Mouse (Mus musculus) heart, postnatal 25 days (tissue): Measurements from ENCODE around the gene Tulp1. TPM values are rescaled to one million over a fixed set of nuclear protein-coding genes. Genes with fewer than 3 reads are reported as not detected.
"Not testable (repeated sequence)": the region's sequence is repeated elsewhere in the genome, so short reads cannot be mapped to it uniquely, and the experiment has no call there.

Experiments used
- DNase-seq: peaks from one replicate; pipeline ENCODE4 v3.0.0; 2022; ENCODE audit warnings: low spot score
- intact Hi-C: fragments of 180-260 bp; cut with DNase I; formaldehyde crosslinking; loops from one replicate; pipeline ENCODE4 v1.15.1; 2025
- total RNA-seq, 2 experiments: library from RNA; stranded (reverse); gene quantifications; 2 replicates each; pipeline ENCODE4 v1.2.3; 2021

Gene Tulp1
- total RNA-seq, 2 experiments from 2014 or later: 0.34 TPM; not detected in 1

DNA sequence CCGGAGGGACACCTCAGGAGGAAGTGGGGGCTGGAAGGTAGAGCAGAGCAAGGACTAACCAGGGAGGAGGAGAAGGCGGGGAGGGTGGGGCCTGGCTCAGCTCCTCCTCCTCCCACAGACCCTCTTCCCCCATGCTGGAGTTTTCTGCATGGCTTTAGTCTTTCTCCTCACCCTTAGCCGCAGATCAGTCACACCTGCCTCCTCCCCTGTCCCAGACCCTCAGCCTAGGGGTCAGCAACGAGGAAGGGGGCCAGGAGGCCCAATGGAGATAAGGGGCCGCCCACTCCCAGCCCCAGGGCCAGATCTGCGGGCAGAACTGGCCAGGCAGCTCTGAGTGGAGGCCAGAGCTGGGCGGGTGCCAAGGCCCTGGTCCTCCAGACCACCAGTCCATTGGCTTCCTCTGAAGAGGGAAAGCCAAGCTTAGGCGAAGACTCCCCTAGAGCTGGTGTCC is 19.7 kb downstream of the Tulp1 start:
- intact Hi-C loops: no loop called here
- no peak for DNase-seq

DNA sequence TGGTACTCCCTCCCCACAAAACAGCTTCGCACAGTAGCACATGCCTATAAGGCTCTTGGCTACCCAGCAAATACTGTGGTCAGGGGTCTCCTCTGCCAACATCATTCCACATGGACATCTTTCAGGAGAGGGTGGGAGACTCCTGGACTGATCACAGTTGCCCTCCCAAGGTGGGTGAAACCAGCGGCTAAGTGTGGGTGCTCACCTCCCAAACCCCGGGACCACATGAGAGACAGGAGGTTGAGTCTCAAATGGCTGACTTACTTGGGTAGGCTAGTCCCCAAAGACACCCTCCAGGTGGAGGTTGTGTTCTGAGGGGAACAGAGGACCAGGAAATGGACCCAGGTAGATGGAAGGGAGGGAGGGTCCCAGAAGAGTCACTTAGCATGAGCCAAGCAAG is 20.4 kb downstream of the Tulp1 start:
- no peak for DNase-seq
- intact Hi-C loops: no loop called here

DNA sequence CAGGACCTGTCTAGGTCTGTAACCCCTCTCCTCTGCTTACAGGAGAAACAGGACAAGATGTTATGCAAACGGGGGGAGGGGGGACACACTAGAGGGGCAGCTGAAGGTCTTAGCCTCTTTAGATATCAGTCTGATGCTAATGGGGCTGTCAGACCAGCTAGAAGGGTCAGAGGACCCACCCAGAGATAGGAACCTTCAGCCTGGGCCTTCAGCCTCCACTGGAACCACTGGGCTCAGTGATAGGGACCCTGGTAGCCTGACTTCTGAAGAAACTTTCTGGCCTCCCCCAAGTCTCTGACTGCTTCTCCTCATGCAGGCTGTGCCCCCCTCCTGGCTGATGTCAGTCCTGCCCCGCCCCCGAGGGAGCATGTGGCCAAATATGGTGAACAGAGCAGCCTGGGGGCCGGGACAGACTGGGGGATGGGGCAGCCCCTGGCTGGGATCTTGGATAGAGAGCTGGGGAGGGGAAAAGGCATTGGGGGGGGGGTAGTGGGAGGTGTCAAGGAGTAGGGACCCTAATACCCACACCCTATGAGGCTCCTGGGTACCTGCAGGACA is 20.9 kb downstream of the Tulp1 start:
- intact Hi-C loops: no loop called here
- no peak for DNase-seq

DNA sequence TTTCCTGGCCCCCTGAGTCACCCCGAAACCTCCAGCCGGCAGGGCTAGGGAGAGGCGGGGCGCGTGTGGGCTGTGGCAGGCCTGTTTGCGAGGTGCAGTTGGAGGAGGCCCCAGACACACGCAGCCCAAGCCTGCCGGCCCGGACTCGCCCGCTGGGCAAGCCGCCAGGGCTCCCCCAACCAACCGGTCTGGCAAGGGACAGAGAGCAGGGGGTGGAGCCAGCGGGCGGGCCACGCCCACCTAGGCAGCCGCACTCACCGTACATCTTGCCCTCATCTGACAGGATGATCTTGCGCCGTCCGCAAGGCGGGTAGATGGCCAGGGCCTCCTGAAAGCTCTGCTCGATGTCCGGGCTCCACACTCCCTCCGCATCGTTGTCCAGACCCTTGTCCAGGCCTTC is 23.9 kb downstream of the Tulp1 start:
- intact Hi-C loops: no loop called here
- DNase-seq: peak; percentile 66

DNA sequence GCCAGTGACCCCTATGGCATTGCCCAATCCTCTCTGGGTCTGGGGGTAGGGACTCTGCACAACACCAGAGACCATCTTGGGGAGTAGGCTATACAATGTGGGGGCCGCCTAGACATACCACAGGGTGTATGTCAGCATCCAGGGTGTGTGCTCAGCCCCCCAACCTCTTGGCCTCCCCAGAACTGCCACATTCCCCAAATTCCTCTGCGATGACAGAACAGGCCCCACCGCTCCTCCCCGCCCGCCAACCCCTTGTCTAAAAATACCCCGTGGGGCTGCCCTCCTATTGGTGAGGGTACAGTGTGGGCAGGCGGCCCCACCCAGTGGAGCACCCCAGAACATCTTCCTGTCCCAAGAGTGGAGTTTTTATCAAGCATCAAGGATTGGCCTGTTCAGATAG is 24.4 kb downstream of the Tulp1 start:
- intact Hi-C loops: no loop called here
- no peak for DNase-seq

DNA sequence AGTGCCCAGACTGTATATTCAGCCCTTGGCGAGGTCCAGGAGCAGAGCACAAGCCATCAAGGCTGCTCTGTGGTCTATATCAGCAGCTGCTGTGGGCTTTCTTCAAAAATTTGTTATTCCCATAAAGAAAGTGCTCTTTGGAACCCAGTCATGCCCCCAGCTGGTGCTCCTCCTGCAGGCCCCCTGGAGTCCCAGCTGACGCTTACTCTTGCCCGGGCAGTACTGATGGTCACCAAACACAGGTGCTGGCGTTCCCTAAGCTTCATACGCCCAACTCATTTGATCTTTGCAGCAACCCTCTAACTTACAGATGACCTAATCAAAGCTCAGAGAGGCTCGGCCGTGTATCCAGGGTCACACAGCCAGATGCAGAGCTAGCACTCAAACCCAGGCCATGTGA is 27.5 kb downstream of the Tulp1 start:
- intact Hi-C loops: no loop called here

DNA sequence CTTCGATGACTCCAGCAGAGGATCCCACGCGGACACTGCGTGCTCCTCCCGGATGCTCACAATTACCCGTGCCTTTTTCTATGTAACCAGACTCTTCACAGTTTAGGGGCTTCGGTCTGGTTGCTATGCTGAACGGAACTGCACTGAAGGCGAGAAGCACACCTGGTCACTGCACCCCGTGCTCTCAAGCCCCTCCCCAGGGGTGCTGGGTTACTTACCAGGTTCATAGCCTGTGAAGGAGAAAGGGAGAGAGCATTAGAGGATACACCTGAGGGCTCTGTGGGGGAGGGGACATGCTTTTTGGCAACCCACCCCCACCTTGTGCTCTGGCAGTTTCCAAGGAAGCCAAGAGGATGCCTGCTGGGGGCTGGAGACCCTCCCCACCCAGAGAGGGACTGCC is 29.8 kb downstream of the Tulp1 start:
- intact Hi-C loops: no loop called here
- DNase-seq: no peak

More for the DNA sequence above, 27.5 kb downstream of the Tulp1 start:
- no peak for DNase-seq

DNA sequence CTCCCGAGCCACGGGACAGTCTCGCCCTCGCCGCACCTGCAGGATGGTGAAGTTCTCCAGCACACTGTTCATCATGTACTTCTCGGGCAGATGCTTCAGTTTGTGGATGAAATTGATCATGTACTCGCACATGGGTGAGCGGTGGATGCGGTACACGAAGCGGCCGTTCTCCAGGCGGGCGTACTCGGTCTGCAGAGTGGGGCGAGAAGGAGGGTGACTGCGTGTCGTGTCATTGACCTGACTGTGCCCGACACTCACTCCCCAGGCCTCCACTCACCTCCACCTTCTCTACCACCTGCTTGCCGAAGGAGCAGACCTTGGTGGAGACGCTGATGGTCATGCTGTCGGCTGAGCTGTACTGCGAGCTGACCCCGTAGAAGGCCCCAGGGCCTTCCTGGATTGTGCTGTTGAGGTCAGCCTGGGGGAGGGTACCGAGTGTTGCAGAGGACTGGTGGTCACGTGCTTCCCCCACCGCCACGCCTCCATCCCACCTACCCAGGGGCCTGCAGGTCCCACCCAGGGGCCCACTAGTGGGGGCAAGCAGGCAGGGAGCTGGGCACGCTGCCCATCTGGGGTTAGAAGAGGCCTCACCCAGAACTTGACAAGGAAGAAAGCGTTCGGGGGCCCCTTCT is 32.0 kb downstream of the Tulp1 start:
- no peak for DNase-seq
- intact Hi-C loops: no loop called here

DNA sequence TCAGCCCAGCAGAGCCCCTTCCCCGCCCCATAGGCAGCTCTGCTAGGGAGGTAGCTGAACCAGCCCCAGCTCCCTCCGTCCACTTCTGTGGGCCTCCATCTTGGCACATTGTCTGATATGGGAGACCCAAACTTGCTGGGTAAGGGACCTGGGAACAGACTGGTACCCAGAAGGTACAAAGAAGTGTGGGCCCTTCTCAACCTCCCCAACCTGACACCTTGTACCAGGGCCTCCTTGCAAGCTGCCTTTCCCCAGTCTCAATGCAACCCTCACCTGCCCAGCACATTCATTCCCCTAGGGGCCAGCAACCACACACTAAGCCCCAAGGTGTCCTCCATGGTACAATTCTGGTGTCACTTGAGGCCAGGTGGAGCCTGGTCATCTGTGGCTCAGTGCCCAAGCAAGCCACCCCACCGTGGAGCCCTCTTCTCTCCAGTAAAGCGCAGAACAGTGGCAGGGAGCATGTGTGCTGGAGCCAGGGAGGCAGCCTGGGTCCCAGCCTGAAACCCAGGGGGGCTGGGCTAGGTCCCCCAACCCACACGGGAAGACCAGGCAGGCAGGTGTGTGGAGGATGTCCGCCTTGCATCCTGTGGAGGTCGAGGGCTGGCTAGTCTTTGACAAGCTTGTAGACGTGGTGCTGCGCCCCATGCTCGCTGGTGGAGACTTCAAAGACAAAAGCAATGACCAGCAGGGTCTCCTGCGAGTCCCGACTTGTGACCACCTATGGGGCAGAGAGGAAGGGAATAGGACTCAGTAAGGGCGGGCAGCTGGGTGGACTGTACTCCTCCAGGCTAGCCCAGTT is 32.7 kb downstream of the Tulp1 start:
- intact Hi-C loops: no loop called here
- DNase-seq: no peak

DNA sequence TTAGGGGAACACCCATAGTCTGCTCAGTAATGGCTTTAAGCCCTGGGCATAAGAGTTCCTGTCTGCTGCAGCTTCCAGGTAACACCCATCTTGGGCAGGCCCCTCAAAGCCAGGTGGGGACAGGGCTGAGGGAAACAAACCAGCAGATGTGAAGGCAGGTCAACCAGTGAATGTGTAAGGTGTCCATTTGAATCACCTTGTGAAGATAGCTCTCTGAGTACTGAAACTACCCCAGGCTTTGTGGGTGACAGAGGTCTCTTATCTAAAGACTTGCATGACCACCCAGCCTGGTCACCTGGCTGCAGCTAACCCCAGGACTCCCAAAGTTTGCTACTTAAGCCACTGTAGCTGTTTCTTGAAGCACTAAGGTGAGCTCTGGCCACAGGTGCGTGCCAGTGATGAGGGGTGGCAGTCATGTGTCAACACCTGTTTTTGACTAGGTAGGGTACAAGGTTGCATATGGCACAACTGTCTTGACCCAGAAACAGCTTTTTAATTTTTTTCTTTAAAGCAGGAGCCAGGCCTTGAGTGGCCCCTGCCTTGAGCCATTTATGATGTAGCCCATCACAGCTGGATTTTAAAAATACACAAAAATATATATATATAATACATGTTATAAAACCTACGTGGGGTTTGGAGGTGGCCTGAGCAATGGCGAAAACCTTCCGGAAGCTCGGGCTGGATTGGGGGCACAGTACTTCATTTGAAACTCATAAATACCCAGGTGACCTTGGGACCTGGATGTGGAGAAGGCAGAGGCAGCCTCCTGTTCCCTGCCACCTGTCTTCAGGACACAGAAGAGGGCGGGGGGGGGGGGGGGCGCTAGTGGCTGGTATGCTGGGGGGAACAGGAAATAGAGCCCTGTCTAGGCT is 33.5 kb downstream of the Tulp1 start:
- intact Hi-C loops: no loop called here

DNA sequence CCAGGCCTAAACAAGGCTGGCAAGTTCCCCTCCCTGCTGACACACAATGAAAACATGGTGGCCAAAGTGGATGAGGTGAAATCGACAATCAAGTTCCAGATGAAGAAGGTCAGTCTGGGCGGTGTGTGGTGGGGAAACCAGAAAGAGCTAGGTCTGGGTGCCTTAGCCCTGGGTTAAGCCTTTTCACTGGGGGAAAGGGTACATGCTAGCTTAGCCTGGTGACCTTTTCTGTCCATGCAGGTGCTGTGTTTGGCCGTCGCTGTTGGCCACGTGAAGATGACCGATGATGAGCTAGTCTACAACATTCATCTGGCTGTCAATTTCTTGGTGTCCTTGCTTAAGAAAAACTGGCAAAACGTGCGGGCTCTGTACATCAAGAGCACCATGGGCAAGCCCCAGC is 34.4 kb downstream of the Tulp1 start:
- intact Hi-C loops, DNase-seq: not testable (repeated sequence)

More for the DNA sequence above, 33.5 kb downstream of the Tulp1 start:
- DNase-seq: no peak

DNA sequence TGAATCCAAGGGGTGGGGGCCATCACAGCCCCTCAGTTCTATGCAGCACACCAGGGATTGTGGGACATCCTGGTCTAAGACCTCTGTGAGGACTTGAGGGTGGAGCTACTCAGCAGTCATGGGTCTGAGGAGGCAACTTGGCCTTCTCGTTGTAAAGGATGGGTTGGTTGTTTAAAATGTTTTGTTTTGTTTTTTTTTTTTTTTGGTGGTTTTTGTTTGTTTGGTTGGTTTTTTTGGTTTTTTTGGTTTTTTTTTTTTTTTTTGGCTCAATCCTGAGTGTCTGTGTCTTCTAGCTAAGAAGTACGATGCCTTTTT is 34.8 kb downstream of the Tulp1 start:
- no peak for DNase-seq
- intact Hi-C loops: no loop called here

DNA sequence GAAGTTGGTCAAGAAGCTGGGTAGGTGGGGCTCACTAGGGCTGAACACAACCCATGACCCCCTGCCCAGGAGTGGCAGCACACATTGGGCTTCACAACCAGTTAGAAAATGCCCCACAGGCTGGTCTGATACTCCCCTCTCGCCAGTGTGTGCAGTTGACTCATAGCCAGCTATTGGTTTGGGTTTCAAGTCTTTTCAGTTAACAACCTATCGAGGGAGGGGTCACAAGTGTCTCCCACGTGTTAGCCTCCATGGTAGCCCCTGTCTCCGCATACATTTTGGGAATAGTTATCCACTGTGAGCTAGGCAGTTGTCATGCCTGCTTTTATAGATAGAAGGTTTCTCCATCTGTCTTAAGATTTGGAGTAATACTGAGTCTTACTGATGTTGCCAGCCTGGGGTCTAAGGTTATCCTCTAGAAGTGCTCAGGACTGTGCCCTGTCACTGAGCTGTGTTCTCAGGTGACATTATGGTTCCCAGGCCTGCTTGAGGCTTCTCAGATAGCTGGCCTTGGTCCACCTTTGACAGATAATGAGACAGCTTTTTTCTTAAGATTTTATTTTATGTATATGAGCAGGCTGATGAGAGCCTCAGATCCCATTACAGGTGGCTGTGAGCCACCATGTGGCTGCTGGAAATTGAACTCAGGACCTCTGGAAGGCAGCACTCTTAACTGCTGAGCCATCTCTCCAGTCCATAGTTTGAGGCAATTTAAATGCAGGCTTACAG is 35.4 kb downstream of the Tulp1 start:
- intact Hi-C loops: no loop called here
- no peak for DNase-seq

DNA sequence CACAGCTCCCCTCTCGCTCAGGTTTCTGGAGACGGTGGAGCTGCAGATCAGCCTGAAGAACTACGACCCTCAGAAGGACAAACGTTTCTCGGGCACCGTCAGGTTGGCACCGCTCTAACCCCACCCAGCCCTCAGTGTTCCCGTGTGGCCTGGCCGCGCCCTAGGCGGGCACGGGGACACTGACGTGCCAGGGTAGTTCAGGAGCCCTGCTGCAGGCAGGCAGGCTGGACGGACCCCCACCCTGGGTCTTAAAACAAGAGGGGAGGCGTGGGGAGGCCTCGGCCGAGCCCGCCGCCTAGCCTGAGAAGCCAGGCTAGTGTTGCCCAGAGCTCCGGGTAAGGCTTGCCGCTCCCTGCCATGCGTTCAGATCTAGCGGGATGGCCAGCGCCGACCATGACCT is 36.1 kb downstream of the Tulp1 start:
- intact Hi-C loops: loop anchor here (1.0 kb wide), 1 partner anchor 39 kb away; no protein-coding TSS in a partner anchor
- no peak for DNase-seq

DNA sequence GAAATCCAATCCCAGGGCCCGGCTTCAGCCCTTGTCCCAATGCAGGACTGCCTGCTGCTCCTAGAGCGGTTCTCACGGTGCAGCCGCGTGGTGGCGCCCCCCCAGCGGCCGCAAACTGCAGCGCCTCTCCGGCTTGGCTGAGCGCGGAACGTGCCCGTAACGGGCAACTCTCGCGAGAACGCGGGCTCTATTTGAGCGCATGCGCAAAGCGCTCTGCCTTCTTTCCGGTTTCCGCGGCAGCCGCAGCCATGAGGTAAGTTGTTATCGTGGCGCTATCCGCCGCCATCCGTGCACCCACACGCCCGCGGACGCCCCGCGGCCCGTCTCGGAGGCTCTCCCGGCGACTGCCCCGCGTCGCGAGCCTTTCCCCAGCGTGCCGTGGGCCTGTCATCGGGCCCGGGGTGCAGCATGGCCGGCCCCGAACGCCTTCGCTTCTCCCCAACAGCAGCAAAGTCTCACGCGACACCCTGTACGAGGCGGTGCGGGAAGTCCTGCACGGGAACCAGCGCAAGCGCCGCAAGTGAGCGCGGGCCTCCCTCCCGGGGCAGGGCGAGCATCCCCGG is 36.6 kb downstream of the Tulp1 start, which contains the start of gene Rpl10a:
TSS of gene Rpl10a (plus strand) at position 106 of the 563 bp plus-strand sequence.
- DNase-seq: peak; percentile 92
- intact Hi-C loops: loop anchor here (1.0 kb wide), 1 partner anchor 40 kb away; no protein-coding TSS in a partner anchor

DNA sequence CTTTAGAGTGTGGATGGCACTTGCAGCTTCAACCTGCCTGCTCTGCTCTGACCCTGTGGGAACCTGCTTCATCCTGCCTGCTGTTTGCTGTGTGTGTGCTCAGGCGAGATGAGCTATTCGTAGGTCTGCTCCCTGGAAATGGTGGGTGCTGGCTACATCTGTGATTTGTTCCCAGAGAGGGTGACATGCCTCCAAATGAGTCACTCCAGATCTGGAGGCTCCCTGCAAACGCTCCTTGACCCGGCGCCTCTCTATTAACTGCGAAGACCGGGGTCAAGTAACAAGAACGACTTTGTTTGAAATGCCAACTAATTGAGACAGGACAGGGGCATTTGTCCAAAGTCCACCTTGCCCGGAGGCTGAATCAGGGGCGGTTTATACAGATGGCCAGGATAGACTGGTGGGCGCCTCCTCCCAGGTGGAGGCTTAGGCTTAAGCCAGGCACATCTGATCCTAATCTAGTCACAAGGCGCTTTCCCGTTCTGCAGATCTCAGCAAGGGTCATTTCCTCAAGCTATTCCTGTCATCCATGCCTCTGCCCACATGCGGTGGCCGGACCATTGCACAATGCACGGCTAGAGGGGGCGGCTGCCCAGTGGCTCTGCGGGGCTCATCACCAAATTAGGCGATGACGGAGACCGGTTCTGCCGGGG is 37.2 kb downstream of the Tulp1 start:
- intact Hi-C loops: loop anchor here (1.0 kb wide), 1 partner anchor 41 kb away; no protein-coding TSS in a partner anchor
- DNase-seq: no peak

DNA sequence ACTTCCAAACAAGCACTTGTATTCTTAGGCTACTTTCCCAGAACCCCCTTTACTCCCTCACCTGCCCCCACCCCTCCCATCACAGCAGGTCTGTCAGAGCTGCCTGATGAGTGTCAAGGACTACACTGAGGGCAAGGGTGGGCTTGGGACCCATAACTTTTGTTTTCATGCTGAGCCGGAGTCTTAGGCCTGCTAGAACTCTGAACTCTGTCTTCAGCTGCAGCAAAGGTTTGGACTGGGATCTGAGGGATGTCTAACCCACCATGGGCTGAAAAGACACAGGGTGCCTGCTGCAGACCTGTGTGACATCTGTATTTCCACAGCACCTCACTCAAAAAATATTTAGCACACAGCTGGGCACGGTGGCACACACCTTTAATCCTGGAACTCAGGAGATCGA is 38.1 kb downstream of the Tulp1 start:
- no peak for DNase-seq
- intact Hi-C loops: no loop called here

DNA sequence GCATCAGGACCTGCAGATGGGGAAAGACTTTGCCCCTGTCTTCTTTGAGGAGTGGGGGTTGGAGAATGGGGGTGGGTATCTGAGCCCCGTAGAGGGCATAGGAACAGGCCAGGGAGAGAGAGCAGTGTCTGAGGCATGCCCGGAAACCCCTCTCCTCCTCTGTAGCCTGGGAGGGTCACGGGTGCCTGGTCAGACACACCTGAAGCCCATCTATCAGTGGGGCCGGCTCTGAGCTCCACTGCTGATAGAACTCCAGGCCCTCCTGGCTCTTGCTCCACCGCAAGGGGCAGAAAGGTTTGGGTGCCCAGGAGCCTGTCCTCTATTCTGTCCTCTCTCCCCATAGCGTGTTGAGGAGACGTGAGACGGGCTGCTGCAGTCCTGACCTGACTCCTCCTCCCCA is 39.3 kb downstream of the Tulp1 start:
- no peak for DNase-seq
- intact Hi-C loops: no loop called here

DNA sequence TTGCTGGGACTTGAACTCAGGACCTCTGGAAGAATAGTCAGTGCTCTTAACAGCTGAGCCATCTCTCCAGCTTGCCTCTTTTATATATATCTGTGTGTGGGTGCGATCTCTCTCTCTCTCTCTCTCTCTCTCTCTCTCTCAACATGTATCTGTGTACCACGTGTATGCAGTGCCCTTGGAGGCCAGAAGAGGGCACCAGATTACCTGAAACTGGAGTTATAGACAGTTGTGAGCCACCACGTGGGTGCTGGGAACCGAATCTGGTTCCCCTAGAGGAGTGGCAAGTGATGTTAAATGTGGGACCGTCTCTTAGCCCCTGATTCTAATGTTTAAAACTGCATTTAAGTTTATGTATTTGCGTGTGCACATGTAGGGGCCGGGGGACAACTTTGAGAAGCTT is 40.6 kb downstream of the Tulp1 start:
- DNase-seq, intact Hi-C loops: not testable (repeated sequence)
